Mouse (Mus musculus): ENCODE measurements around the gene Rhog. TPM values are rescaled to one million over a fixed set of nuclear protein-coding genes. Genes with fewer than 3 reads are reported as not detected.

Gene Rhog
- polyA plus RNA-seq, 1 experiment from 2014 or later, result 65.1 TPM

- Histone ChIP-seq H3K4me1 (ENCODE audit: control insufficient read depth, insufficient read depth, low read length) (peaks cover 15% of the 10 kb centered on the region; the same call in 1 of the 2 replicates), H3K4me3 (ENCODE audit: low read depth, low read length) (no peak overlapping the region), H3K4me2 (replicated peaks; ENCODE audit: low read depth, low read length) (no peak overlapping the region), H3K27ac (ENCODE audit: low read length) (no peak overlapping the region), H3K9me3 (ENCODE audit: control insufficient read depth, low read depth, low read length) (no peaks in the 10 kb centered on the region), H3K36me3 (ENCODE audit: control insufficient read depth, insufficient read depth, low read length) (no peaks in the 10 kb centered on the region), H3K27me3 (ENCODE audit: control insufficient read depth, insufficient read depth, low read length) (no peaks in the 10 kb centered on the region), H3K9ac (replicated peaks; ENCODE audit: low read depth, low read length) (no peak overlapping the region)
- ATAC-seq (ENCODE audit: insufficient number of reproducible peaks, insufficient read depth, low FRiP score, low read depth), result no peak
- 76% methylated on average over 3 of the region's 3 CpGs for WGBS
These were observed 51.5 kb downstream of the Rhog start for GRCm38 (mm10) chr7:102204296-102204857.

- no peak overlapping the region for H3K27ac ChIP-seq (ENCODE audit: low read length)
- no peaks in the 10 kb centered on the region for H3K4me1 ChIP-seq (ENCODE audit: control insufficient read depth, insufficient read depth, low read length)
- no peak for ATAC-seq (ENCODE audit: insufficient number of reproducible peaks, insufficient read depth, low FRiP score, low read depth)
- H3K9ac ChIP-seq (replicated peaks; ENCODE audit: low read depth, low read length), result no peak overlapping the region
- H3K36me3 ChIP-seq (ENCODE audit: control insufficient read depth, insufficient read depth, low read length), result no peaks in the 10 kb centered on the region
- no peak overlapping the region for H3K4me2 ChIP-seq (replicated peaks; ENCODE audit: low read depth, low read length)
- H3K27me3 ChIP-seq (ENCODE audit: control insufficient read depth, insufficient read depth, low read length), result no peaks in the 10 kb centered on the region
- no peak overlapping the region for H3K4me3 ChIP-seq (ENCODE audit: low read depth, low read length)
- H3K9me3 ChIP-seq (ENCODE audit: control insufficient read depth, low read depth, low read length), result no peaks in the 10 kb centered on the region
These were observed 54.7 kb downstream of the Rhog start for GRCm38 (mm10) chr7:102200996-102201785.

GRCm38 (mm10) chr7:102200576-102200975 lies 55.3 kb downstream of the Rhog start:
- 82% methylated on average over 3 of the region's 3 CpGs for WGBS
- Histone ChIP-seq H3K9ac (replicated peaks; ENCODE audit: low read depth, low read length) (no peak overlapping the region), H3K27ac (ENCODE audit: low read length) (no peak overlapping the region), H3K4me3 (ENCODE audit: low read depth, low read length) (no peak overlapping the region), H3K4me2 (replicated peaks; ENCODE audit: low read depth, low read length) (no peak overlapping the region), H3K9me3 (ENCODE audit: control insufficient read depth, low read depth, low read length) (no peaks in the 10 kb centered on the region), H3K36me3 (ENCODE audit: control insufficient read depth, insufficient read depth, low read length) (no peaks in the 10 kb centered on the region), H3K27me3 (ENCODE audit: control insufficient read depth, insufficient read depth, low read length) (no peaks in the 10 kb centered on the region), H3K4me1 (ENCODE audit: control insufficient read depth, insufficient read depth, low read length) (no peaks in the 10 kb centered on the region)
- ATAC-seq (ENCODE audit: insufficient number of reproducible peaks, insufficient read depth, low FRiP score, low read depth), result no peak

- no peak overlapping the region for H3K27ac ChIP-seq (ENCODE audit: low read length)
- WGBS, result 93% methylated on average over 1 of the region's 1 CpGs
- ATAC-seq (ENCODE audit: insufficient number of reproducible peaks, insufficient read depth, low FRiP score, low read depth), result no peak
- no peaks in the 10 kb centered on the region for H3K9me3 ChIP-seq (ENCODE audit: control insufficient read depth, low read depth, low read length)
- no peak overlapping the region for H3K4me3 ChIP-seq (ENCODE audit: low read depth, low read length)
- H3K9ac ChIP-seq (replicated peaks; ENCODE audit: low read depth, low read length), result no peak overlapping the region
- H3K27me3 ChIP-seq (ENCODE audit: control insufficient read depth, insufficient read depth, low read length), result no peaks in the 10 kb centered on the region
- H3K4me2 ChIP-seq (replicated peaks; ENCODE audit: low read depth, low read length), result no peak overlapping the region
- H3K4me1 ChIP-seq (ENCODE audit: control insufficient read depth, insufficient read depth, low read length), result no peaks in the 10 kb centered on the region
- H3K36me3 ChIP-seq (ENCODE audit: control insufficient read depth, insufficient read depth, low read length), result peaks cover 42% of the 10 kb centered on the region
These were observed 63.5 kb downstream of the Rhog start for GRCm38 (mm10) chr7:102192356-102192755.

Other genes starting within 250 kb of the Rhog start
- 3.1 and 3.6 TPM in 2 replicates for gene Il18bp, start 237.4 kb downstream of the Rhog start, polyA plus RNA-seq (2014; fragmentation: Nextera tagmentation; extraction: Ambion mirVana)
- 24.7 and 26.1 TPM in 2 replicates for gene Rnf121, start 190.6 kb downstream of the Rhog start, polyA plus RNA-seq (2014; fragmentation: Nextera tagmentation; extraction: Ambion mirVana)
- gene Xndc1, start 190.5 kb downstream of the Rhog start, polyA plus RNA-seq (2014; fragmentation: Nextera tagmentation; extraction: Ambion mirVana), result 26.3 and 27.5 TPM in 2 replicates
- gene Xntrpc, start 190.3 kb downstream of the Rhog start, polyA plus RNA-seq (2014; fragmentation: Nextera tagmentation; extraction: Ambion mirVana), result 1.1 and 1.8 TPM in 2 replicates
- not detected in 2 replicates for gene Trpc2, start 172.9 kb downstream of the Rhog start, polyA plus RNA-seq (2014; fragmentation: Nextera tagmentation; extraction: Ambion mirVana)
- gene Art1, start 154.3 kb downstream of the Rhog start, polyA plus RNA-seq (2014; fragmentation: Nextera tagmentation; extraction: Ambion mirVana), result 0.41 and 1.1 TPM in 2 replicates
- 0.22 and 0.88 TPM in 2 replicates for gene Art5, start 146.6 kb downstream of the Rhog start, polyA plus RNA-seq (2014; fragmentation: Nextera tagmentation; extraction: Ambion mirVana)
- 0.10 TPM in 1 of 2 replicates, not detected in the other for gene Chrna10, start 139.2 kb downstream of the Rhog start, polyA plus RNA-seq (2014; fragmentation: Nextera tagmentation; extraction: Ambion mirVana)
- 51.6 and 53.5 TPM in 2 replicates for gene Nup98, start 45.9 kb downstream of the Rhog start, polyA plus RNA-seq (2014; fragmentation: Nextera tagmentation; extraction: Ambion mirVana)
- 99.0 and 103 TPM in 2 replicates for gene Pgap2, start 45.8 kb downstream of the Rhog start, polyA plus RNA-seq (2014; fragmentation: Nextera tagmentation; extraction: Ambion mirVana)
- 24.9 and 25.6 TPM in 2 replicates for gene Stim1, start 11.8 kb upstream of the Rhog start, polyA plus RNA-seq (2014; fragmentation: Nextera tagmentation; extraction: Ambion mirVana)
- gene Rrm1, start 185.6 kb upstream of the Rhog start, polyA plus RNA-seq (2014; fragmentation: Nextera tagmentation; extraction: Ambion mirVana), result 145 and 148 TPM in 2 replicates
- 0.22 and 0.60 TPM in 2 replicates for gene Olfr543, start 225.6 kb upstream of the Rhog start, polyA plus RNA-seq (2014; fragmentation: Nextera tagmentation; extraction: Ambion mirVana)
- gene Olfr544, start 232.3 kb upstream of the Rhog start, polyA plus RNA-seq (2014; fragmentation: Nextera tagmentation; extraction: Ambion mirVana), result 0.10 TPM in 1 of 2 replicates, not detected in the other
- gene Olfr545, start 243.5 kb upstream of the Rhog start, polyA plus RNA-seq (2014; fragmentation: Nextera tagmentation; extraction: Ambion mirVana), result 0.09 TPM in 1 of 2 replicates, not detected in the other

Data from stomach, embryonic 14.5 days (tissue).